Mouse (Mus musculus) naive thymus-derived CD4-positive, alpha-beta T cell, adult 5 months (primary cell): ENCODE results near the gene Lsm8. TPM values are rescaled to one million over a fixed set of nuclear protein-coding genes. Genes with fewer than 3 reads are reported as not detected.

Experiments used
- polyA plus RNA-seq: library from polyadenylated mRNA; unstranded; fragments of 100-300 nt; shearing (Covaris generic); gene quantifications from one replicate; pipeline ENCODE4 v1.2.1, GENCODE M21; 2017

The Lsm8 gene
- 140 TPM for polyA plus RNA-seq

GRCm38 (mm10) chr6:18848051-18848701 is at the start of gene Lsm8:
Gene Lsm8, plus strand, starts transcription at chr6:18848579.

GRCm38 (mm10) chr6:18866018-18866417 is 17.6 kb downstream of the Lsm8 start, which contains the start of gene Ankrd7:
Gene Ankrd7, plus strand, starts transcription at chr6:18866318.

Other genes starting within 250 kb of the Lsm8 start
- not detected for gene Ankrd7, start 17.7 kb downstream of the Lsm8 start, polyA plus RNA-seq